Mouse (Mus musculus): ENCODE measurements around the gene Itpr3. TPM values are rescaled to one million over a fixed set of nuclear protein-coding genes. Genes with fewer than 3 reads are reported as not detected.

Itpr3 gene
- polyA plus RNA-seq, 1 experiment from 2014 or later = 88.6 TPM

GRCm38 (mm10) chr17:27064195-27064594 is 7.1 kb downstream of the Itpr3 start:
- H3K27me3 ChIP-seq = no peaks in the 10 kb centered on the region
- POLR2A ChIA-PET = interaction anchor here (0.9 kb wide), 1 partner anchor 20 kb away, joined by 3 read pairs; no protein-coding TSS in a partner anchor
- CTCF ChIA-PET = no interaction called here
- ATAC-seq (no peak), DNase-seq (ENCODE audit: low read depth, low spot score) (no peak)
- in situ Hi-C loops (cut with MboI; ENCODE audit: low pct_unique_long_range_greater_than_20kb) = no loop called here
- TF ChIP-seq CTCF (IDR thresholded peaks at IDR 0.05) = no peak

DNA sequence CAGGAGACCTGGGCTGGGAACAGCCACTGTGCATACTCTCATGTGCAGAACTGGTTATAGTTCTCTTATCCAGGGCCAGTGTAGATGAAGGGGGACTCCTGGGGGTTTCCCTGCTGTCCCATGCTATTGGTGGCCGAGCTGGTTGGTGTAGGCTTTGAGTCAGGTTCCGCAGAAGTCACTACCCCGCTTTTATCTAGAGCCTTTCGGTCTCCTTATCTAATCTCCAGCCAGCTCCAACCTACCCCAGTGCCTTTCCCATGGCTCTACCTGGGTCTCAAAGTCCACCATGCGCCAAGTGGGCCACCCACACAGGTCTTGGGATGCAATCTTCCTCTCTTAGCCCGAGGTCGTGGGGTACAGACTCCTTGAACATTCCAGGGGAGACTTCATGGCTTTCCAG is 9.0 kb downstream of the Itpr3 start:
- ChIA-PET CTCF (no interaction called here), POLR2A (no interaction called here)

DNA sequence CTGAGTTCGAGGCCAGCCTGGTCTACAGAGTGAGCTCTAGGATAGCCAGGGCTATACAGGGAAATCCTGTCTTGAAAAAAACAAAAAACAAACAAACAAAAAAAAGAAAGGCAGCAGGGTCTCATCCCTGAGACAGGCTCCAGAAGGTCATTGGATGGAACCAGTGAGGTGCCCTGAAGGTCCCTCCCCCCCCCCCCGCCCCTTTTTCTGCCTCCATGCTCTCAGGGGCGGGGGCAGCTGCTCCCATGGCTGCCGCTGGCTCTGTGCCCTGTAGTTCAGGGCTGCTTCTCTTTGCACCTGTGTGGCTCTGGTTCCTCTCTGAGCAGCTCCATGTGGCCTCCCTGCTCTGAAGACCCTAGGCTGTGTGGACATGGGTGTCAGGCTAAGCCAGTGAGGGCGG is 12.0 kb downstream of the Itpr3 start:
- ATAC-seq (no peak), DNase-seq (ENCODE audit: low read depth, low spot score) (no peak)
- CTCF ChIA-PET = no interaction called here
- no peaks in the 10 kb centered on the region for H3K27me3 ChIP-seq
- POLR2A ChIA-PET = interaction anchor here (1.6 kb wide), 1 partner anchor 8 kb away, joined by 8 read pairs; no protein-coding TSS in a partner anchor
- in situ Hi-C loops (cut with MboI; ENCODE audit: low pct_unique_long_range_greater_than_20kb) = no loop called here
- no peak for TF ChIP-seq CTCF (IDR thresholded peaks at IDR 0.05)

More for the DNA sequence above, 9.0 kb downstream of the Itpr3 start:
- no peaks in the 10 kb centered on the region for H3K27me3 ChIP-seq
- in situ Hi-C loops (cut with MboI; ENCODE audit: low pct_unique_long_range_greater_than_20kb) = no loop called here
- DNase-seq (ENCODE audit: low read depth, low spot score) (no peak), ATAC-seq (no peak)
- TF ChIP-seq CTCF (IDR thresholded peaks at IDR 0.05) = no peak

- ChIA-PET POLR2A (interaction anchor here (0.9 kb wide), 1 partner anchor 33 kb away, joined by 3 read pairs; no protein-coding TSS in a partner anchor), CTCF (interaction anchor here (1.3 to 2.7 kb wide), 3 partner anchors 9 to 23 kb away, joined by 4 to 15 read pairs (median 7); no protein-coding TSS in a partner anchor)
- no peak for TF ChIP-seq CTCF (IDR thresholded peaks at IDR 0.05)
- DNase-seq (ENCODE audit: low read depth, low spot score) (no peak), ATAC-seq (no peak)
- in situ Hi-C loops (cut with MboI; ENCODE audit: low pct_unique_long_range_greater_than_20kb) = no loop called here
- H3K27me3 ChIP-seq = no peaks in the 10 kb centered on the region
Measured at GRCm38 (mm10) chr17:27070913-27071312, 13.8 kb downstream of the Itpr3 start.

GRCm38 (mm10) chr17:27071630-27072029 is 14.5 kb downstream of the Itpr3 start:
- no peak for TF ChIP-seq CTCF (IDR thresholded peaks at IDR 0.05)
- POLR2A ChIA-PET = interaction anchor here (0.7 to 1.7 kb wide), 3 partner anchors 10 to 39 kb away, joined by 3 to 8 read pairs (median 4); partner anchors contain the start of gene Itpr3
- H3K27me3 ChIP-seq = no peaks in the 10 kb centered on the region
- DNase-seq (ENCODE audit: low read depth, low spot score) (no peak), ATAC-seq (no peak)
- CTCF ChIA-PET = interaction anchor here (1.0 to 2.7 kb wide), 6 partner anchors 10 to 24 kb away, joined by 3 to 15 read pairs (median 4); no protein-coding TSS in a partner anchor
- in situ Hi-C loops (cut with MboI; ENCODE audit: low pct_unique_long_range_greater_than_20kb) = no loop called here

GRCm38 (mm10) chr17:27072363-27072762 is 15.3 kb downstream of the Itpr3 start:
- ATAC-seq (no peak), DNase-seq (ENCODE audit: low read depth, low spot score) (no peak)
- ChIA-PET POLR2A (interaction anchor here (0.7 to 1.7 kb wide), 3 partner anchors 10 to 40 kb away, joined by 3 to 8 read pairs (median 4); partner anchors contain the start of gene Itpr3), CTCF (interaction anchor here (1.0 to 2.7 kb wide), 6 partner anchors 10 to 25 kb away, joined by 3 to 15 read pairs (median 4); no protein-coding TSS in a partner anchor)
- H3K27me3 ChIP-seq = no peaks in the 10 kb centered on the region
- no peak for TF ChIP-seq CTCF (IDR thresholded peaks at IDR 0.05)
- in situ Hi-C loops (cut with MboI; ENCODE audit: low pct_unique_long_range_greater_than_20kb) = no loop called here

- in situ Hi-C loops (cut with MboI; ENCODE audit: low pct_unique_long_range_greater_than_20kb) = no loop called here
- ATAC-seq (no peak), DNase-seq (ENCODE audit: low read depth, low spot score) (no peak)
- no peak for TF ChIP-seq CTCF (IDR thresholded peaks at IDR 0.05)
- CTCF ChIA-PET = interaction anchor here (2.0 to 2.7 kb wide), 2 partner anchors 10 to 26 kb away, joined by 4 to 15 read pairs; no protein-coding TSS in a partner anchor
- H3K27me3 ChIP-seq = no peaks in the 10 kb centered on the region
- POLR2A ChIA-PET = interaction anchor here (1.7 kb wide), 1 partner anchor 16 kb away, joined by 8 read pairs; the partner anchor contains the start of gene Itpr3
Measured at GRCm38 (mm10) chr17:27073126-27073525, 16.0 kb downstream of the Itpr3 start.

DNA sequence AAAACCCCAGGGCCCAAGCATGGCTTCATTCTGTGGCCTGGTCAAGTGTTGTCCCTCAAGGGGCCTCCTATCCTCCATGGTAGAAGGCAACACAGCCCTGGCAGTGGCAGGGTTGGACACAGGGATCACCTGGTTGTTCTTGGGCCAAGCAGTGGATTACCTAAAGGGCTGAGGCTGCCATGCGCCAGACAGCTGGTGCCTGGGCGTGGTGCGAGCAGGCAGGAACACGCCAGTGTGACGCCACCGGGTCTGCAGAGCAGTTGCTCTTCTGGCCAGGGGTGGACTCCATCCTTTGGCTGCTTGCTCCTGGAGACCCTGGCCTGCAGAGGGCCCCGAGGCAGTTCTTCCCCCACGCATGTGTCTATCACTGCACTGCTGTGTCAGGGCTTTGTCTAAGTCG is 16.7 kb downstream of the Itpr3 start:
- in situ Hi-C loops (cut with MboI; ENCODE audit: low pct_unique_long_range_greater_than_20kb) = no loop called here
- no peak for TF ChIP-seq CTCF (IDR thresholded peaks at IDR 0.05)
- no peak for ATAC-seq
- CTCF ChIA-PET = interaction anchor here (1.1 to 1.6 kb wide), 2 partner anchors 13 to 44 kb away, joined by 3 read pairs; no protein-coding TSS in a partner anchor
- POLR2A ChIA-PET = interaction anchor here (1.2 kb wide), 1 partner anchor 9 kb away, joined by 3 read pairs; no protein-coding TSS in a partner anchor
- H3K27me3 ChIP-seq = no peaks in the 10 kb centered on the region
- DNase-seq (ENCODE audit: low read depth, low spot score) = no peak

DNA sequence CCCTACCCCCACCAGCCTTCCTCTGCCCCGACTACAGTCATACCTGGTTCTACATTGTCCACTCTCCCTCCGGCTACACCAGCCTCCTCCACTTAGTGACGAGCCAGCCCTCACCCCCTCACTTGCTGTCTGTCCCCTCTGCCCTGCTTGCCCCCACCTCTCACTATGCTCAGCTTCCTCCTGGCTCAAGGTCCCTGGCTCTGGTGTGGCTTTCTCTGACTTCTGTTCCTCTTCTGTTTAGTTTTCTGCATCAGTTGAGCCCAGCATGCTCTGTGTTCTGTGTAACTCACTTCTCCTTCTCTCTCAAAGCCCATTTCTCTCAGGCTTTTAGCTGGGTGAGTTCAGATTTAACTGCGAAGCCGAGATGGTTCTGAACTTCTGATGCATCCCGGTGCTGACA is 17.1 kb downstream of the Itpr3 start:
- DNase-seq (ENCODE audit: low read depth, low spot score) (no peak), ATAC-seq (no peak)
- ChIA-PET POLR2A (interaction anchor here (1.2 kb wide), 1 partner anchor 9 kb away, joined by 3 read pairs; no protein-coding TSS in a partner anchor), CTCF (interaction anchor here (1.1 to 2.1 kb wide), 4 partner anchors 12 to 44 kb away, joined by 3 to 6 read pairs (median 4); no protein-coding TSS in a partner anchor)
- TF ChIP-seq CTCF (IDR thresholded peaks at IDR 0.05) = no peak
- H3K27me3 ChIP-seq = no peaks in the 10 kb centered on the region
- in situ Hi-C loops (cut with MboI; ENCODE audit: low pct_unique_long_range_greater_than_20kb) = no loop called here

- TF ChIP-seq CTCF (IDR thresholded peaks at IDR 0.05) = no peak
- no peaks in the 10 kb centered on the region for H3K27me3 ChIP-seq
- ChIA-PET CTCF (interaction anchor here (1.0 to 2.1 kb wide), 5 partner anchors 11 to 45 kb away, joined by 3 to 6 read pairs (median 4); no protein-coding TSS in a partner anchor), POLR2A (interaction anchor here (1.2 kb wide), 1 partner anchor 8 kb away, joined by 3 read pairs; no protein-coding TSS in a partner anchor)
- in situ Hi-C loops (cut with MboI; ENCODE audit: low pct_unique_long_range_greater_than_20kb) = no loop called here
- DNase-seq (ENCODE audit: low read depth, low spot score) (no peak), ATAC-seq (no peak)
Measured at GRCm38 (mm10) chr17:27074849-27075745, 18.0 kb downstream of the Itpr3 start.
